Comparison of ENCODE assay signal across 26 mouse cellular contexts in the genomic region with DNA sequence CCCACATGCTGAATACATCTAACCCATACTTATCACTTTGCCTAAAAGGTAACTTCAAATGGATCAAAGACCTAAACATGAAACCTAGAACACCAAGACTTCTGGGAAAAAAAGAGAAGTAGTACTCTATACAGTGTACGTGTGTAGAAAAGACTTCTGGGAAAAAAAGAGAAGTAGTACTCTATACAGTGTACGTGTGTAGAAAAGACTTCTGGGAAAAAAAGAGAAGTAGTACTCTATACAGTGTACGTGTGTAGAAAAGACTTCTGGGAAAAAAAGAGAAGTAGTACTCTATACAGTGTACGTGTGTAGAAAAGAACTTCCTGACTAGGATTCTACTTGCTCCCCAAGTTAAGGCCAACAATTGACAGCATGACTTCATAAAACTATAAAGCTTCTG. TPM values are rescaled to one million over a fixed set of nuclear protein-coding genes. Genes with fewer than 3 reads are reported as not detected.
"Had no signal": no experiment of that assay in that cellular context is flagged by ENCODE, and none has a peak within 500 bp of the region (broad histone marks: within the 10 kb centered on the region; RNA-seq: fewer than 3 reads in every experiment).

No protein-coding gene starts in this region.

RNA-seq across cellular contexts. Expression of a gene that starts 57.5 kb away (rescaled TPM):
- total RNA-seq: heart, postnatal 36 days; hematopoietic stem cell, adult 5-6 weeks; hindbrain, postnatal 0 days; layer of hippocampus, adult 18-20 months; layer of hippocampus, adult 2 months; layer of hippocampus, adult 8-10 months; layer of hippocampus, postnatal 14 days; layer of hippocampus, postnatal 25 days; layer of hippocampus, postnatal 36 days; left cerebral cortex, adult 18-20 months; left cerebral cortex, adult 2 months had no signal
- polyA plus RNA-seq: hindbrain, embryonic 10.5 days; hindbrain, embryonic 11.5 days; hindbrain, embryonic 12.5 days; hindbrain, embryonic 13.5 days; hindbrain, embryonic 14.5 days; hindbrain, embryonic 15.5 days; hindbrain, embryonic 16.5 days; hindbrain, postnatal 0 days; inflammation-experienced regulatory T-cells, adult 6 months; intestine, embryonic 16.5 days; intestine, postnatal 0 days; kidney, adult 2 months; kidney, embryonic 14.5 days; kidney, embryonic 15.5 days; kidney, postnatal 0 days; large intestine, adult 2 months had no signal
